Mouse (Mus musculus) granulocyte monocyte progenitor cell, adult 5-6 weeks (primary cell): ENCODE data around the gene Art1. TPM values are rescaled to one million over a fixed set of nuclear protein-coding genes. Genes with fewer than 3 reads are reported as not detected.

Experiments
- ATAC-seq: replicated peaks from 2 replicates; pipeline ENCODE4 v1.8.0; 2016; ENCODE audit warnings: mild to moderate bottlenecking, moderate TSS enrichment, inconsistent platforms; ENCODE audit not compliant: poor library complexity, severe bottlenecking
- total RNA-seq, 2 experiments: library from RNA; stranded (forward) in 1 of 2; stranded (reverse) in 1 of 2; fragments of 200-712, 200-1000 nt in 1 of 2; fragments of >200 nt in 1 of 2; fragmentation: Nextera tagmentation in 1 of 2; gene quantifications; 2 replicates each; pipeline ENCODE4 v1.2.3; 2014 to 2017

The Art1 gene
- total RNA-seq, 2 experiments from 2014 or later, result 0.67 TPM; not detected in 1

DNA sequence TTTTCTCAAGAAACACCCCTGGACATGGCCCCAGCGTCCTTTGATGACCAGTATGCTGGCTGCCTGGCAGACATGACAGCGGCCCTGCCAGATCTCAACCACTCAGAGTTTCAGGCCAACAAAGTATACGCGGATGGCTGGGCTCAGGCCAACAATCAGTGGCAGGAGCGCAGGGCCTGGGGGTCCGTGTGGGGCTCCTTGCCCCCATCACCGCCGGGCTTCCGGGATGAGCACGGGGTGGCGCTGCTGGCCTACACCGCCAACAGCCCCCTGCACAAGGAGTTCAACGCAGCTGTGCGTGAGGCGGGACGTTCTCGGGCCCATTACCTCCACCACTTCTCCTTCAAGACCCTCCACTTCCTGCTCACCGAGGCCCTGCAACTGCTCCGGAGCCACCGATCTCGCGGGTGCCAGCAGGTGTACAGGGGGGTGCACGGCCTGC, 5.2 kb downstream of the Art1 start:
- ATAC-seq, result peak; percentile 76

DNA sequence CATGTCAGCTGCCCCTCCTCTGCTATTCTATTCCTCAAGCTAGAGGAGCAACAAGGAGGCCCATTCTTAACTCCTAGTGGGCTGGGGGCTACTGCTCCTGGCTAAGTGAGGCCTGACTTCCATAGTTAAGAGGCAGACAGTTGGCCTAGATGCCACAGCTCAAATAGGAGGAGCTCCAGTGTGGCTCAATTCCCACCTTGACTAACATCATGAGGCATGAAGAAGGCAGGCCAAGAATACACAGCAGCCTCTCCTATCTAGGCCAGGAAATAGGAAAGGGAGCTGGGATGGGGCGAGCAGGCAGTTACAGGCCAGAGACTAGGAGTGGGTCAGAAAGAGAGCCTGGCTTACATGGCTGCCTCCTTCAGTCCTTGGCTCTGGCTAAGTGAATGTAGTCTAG, 6.7 kb downstream of the Art1 start:
- no peak for ATAC-seq

GRCm38 (mm10) chr7:102109171-102109570, 7.6 kb downstream of the Art1 start, which contains the start of gene Art5:
TSS of gene Art5 (minus strand) at chr7:102109489.
- no peak for ATAC-seq

DNA sequence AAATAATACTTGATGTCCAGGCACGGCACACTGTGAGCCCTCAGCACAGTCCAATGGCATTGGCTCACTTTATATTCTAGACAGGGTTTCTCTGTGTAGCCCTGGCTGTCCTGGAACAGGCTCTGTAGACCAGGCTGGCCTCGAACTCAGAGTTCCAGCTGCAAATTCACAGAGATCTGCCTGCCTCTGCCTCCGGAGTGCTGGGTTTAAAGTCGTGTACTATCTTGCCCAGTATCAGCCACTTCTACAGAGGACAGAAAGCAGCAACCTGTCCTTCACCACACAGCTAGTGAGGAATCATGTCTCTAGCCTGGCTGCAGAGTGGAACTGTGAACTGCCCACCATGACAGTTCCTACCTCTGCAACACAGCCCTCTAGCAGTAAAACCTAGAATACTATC, 8.2 kb downstream of the Art1 start:
- ATAC-seq, result no peak

DNA sequence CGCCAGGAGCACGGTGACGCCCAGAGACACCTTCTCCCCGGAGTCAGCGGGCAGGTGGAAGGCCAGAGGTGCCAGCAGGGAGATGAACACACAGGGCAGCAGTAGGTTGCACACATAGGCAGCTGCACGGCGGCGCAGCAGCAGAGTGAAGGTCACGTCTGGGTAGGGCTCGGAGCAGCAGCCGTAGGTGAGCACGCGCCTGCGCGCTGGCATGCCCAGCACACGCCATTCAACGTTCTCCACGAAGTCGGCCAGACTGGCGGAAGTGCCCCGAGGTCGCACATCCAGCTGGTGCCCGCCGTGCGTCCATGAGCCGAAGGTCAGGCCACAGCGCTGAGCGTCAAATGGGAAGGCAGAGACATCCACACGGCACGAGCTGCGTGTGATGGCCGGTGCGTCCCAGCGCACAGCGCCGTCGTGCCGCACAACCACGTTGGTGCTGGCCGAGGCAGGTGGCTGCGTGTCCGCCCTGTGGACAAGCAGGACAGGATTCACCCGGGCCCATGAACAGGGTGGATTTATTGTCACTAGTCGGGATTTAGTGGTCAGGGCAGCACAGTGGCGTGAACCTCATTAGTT, 11.7 kb downstream of the Art1 start:
- ATAC-seq, result no peak

GRCm38 (mm10) chr7:102116579-102117331, 15.2 kb downstream of the Art1 start, which contains the start of gene Chrna10:
TSS of gene Chrna10 (minus strand) at chr7:102116828.
- ATAC-seq, result no peak

- no peak for ATAC-seq
Measured at GRCm38 (mm10) chr7:102117382-102117781, 15.8 kb downstream of the Art1 start.

DNA sequence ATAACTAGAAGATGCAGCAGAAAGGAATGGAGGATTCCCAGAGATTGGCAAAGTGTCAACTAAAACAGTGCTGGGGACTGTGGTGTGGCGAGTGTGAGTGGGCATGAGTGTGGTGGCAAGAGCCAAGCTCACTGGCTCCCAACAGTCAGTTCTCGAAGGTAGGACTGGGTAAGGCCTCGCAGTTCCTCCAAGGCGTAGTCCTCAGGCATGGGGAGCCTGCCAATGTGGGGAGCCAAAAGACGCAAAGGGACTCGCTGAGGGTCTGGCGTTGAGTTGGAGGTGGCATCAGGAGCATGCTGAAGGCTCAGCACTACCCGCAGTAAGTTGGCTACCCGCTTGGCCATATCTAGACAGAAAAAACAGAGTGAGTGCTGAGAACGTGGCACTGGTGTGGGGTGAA, 18.8 kb downstream of the Art1 start:
- ATAC-seq, result no peak

- ATAC-seq, result no peak
Measured at GRCm38 (mm10) chr7:102132395-102132794, 30.9 kb downstream of the Art1 start.

DNA sequence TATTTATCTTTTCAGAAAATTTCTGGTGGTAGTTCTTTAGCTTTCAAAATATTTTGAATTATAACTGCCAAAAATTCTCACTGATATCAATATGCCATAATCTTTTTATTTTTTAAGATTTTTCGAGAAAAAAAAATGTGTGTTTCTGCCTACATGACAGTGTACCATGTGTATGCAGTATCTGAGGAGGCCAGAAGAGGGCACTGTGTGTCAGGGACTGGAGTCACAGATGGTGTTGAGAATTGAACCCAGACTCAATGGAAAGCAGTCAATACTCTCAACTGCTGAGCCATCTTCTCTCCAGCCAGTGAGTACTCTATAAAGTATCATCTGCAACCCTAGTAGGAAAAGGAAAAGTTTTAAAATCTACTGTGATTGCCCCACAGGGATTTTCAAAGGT, 35.9 kb downstream of the Art1 start:
- ATAC-seq, result peak; percentile 67

- ATAC-seq, result no peak
Measured at GRCm38 (mm10) chr7:102137898-102138297, 36.4 kb downstream of the Art1 start.

GRCm38 (mm10) chr7:102153691-102154090, 52.1 kb downstream of the Art1 start:
- ATAC-seq, result peak; percentile 55

Other genes with a start within 250 kb of the Art1 start
- not detected in 2 replicates for gene Folr2, start 244.5 kb upstream of the Art1 start, total RNA-seq (2014; fragmentation: Nextera tagmentation)
- not detected in 2 replicates for gene Folr2, start 244.5 kb upstream of the Art1 start, total RNA-seq (2017)
- 111 and 144 TPM in 2 replicates for gene Anapc15, start 238.0 kb upstream of the Art1 start, total RNA-seq (2014; fragmentation: Nextera tagmentation)
- gene Anapc15, start 238.0 kb upstream of the Art1 start, total RNA-seq (2017), result 80.1 and 145 TPM in 2 replicates
- not detected in 2 replicates for gene Folr1, start 231.0 kb upstream of the Art1 start, total RNA-seq (2014; fragmentation: Nextera tagmentation)
- gene Folr1, start 231.0 kb upstream of the Art1 start, total RNA-seq (2017), result not detected in 2 replicates
- gene Lamtor1, start 195.8 kb upstream of the Art1 start, total RNA-seq (2014; fragmentation: Nextera tagmentation), result 76.6 and 89.7 TPM in 2 replicates
- gene Lamtor1, start 195.8 kb upstream of the Art1 start, total RNA-seq (2017), result 70.9 and 91.7 TPM in 2 replicates
- gene Tomt, start 195.4 kb upstream of the Art1 start, total RNA-seq (2014; fragmentation: Nextera tagmentation), result not detected in 2 replicates
- 0.09 TPM in 1 of 2 replicates, not detected in the other for gene Tomt, start 195.4 kb upstream of the Art1 start, total RNA-seq (2017)
- 4.0 and 6.1 TPM in 2 replicates for gene Lrrc51, start 167.8 kb upstream of the Art1 start, total RNA-seq (2014; fragmentation: Nextera tagmentation)
- 3.8 TPM in 1 of 2 replicates, not detected in the other for gene Lrrc51, start 167.8 kb upstream of the Art1 start, total RNA-seq (2017)
- gene Numa1, start 167.6 kb upstream of the Art1 start, total RNA-seq (2014; fragmentation: Nextera tagmentation), result 114 and 116 TPM in 2 replicates
- gene Numa1, start 167.6 kb upstream of the Art1 start, total RNA-seq (2017), result 153 and 204 TPM in 2 replicates
- 5.8 and 12.6 TPM in 2 replicates for gene Il18bp, start 83.1 kb upstream of the Art1 start, total RNA-seq (2014; fragmentation: Nextera tagmentation)
- gene Il18bp, start 83.1 kb upstream of the Art1 start, total RNA-seq (2017), result 1.1 and 3.7 TPM in 2 replicates
- gene Rnf121, start 36.3 kb upstream of the Art1 start, total RNA-seq (2014; fragmentation: Nextera tagmentation), result 11.2 and 13.2 TPM in 2 replicates
- 12.0 and 13.1 TPM in 2 replicates for gene Rnf121, start 36.3 kb upstream of the Art1 start, total RNA-seq (2017)
- gene Xndc1, start 36.2 kb upstream of the Art1 start, total RNA-seq (2014; fragmentation: Nextera tagmentation), result 56.6 and 64.4 TPM in 2 replicates
- gene Xndc1, start 36.2 kb upstream of the Art1 start, total RNA-seq (2017), result 17.0 and 23.2 TPM in 2 replicates
- gene Xntrpc, start 36.0 kb upstream of the Art1 start, total RNA-seq (2014; fragmentation: Nextera tagmentation), result 1.8 and 3.4 TPM in 2 replicates
- gene Xntrpc, start 36.0 kb upstream of the Art1 start, total RNA-seq (2017), result 1.5 and 2.3 TPM in 2 replicates
- not detected in 2 replicates for gene Trpc2, start 18.6 kb upstream of the Art1 start, total RNA-seq (2014; fragmentation: Nextera tagmentation)
- not detected in 2 replicates for gene Trpc2, start 18.6 kb upstream of the Art1 start, total RNA-seq (2017)
- gene Art5, start 7.7 kb downstream of the Art1 start, total RNA-seq (2014; fragmentation: Nextera tagmentation), result 1.9 TPM in 1 of 2 replicates, not detected in the other
- gene Art5, start 7.7 kb downstream of the Art1 start, total RNA-seq (2017), result not detected in 2 replicates
- gene Chrna10, start 15.1 kb downstream of the Art1 start, total RNA-seq (2014; fragmentation: Nextera tagmentation), result not detected in 2 replicates
- gene Chrna10, start 15.1 kb downstream of the Art1 start, total RNA-seq (2017), result not detected in 2 replicates
- 59.8 and 78.4 TPM in 2 replicates for gene Nup98, start 108.4 kb downstream of the Art1 start, total RNA-seq (2014; fragmentation: Nextera tagmentation)
- gene Nup98, start 108.4 kb downstream of the Art1 start, total RNA-seq (2017), result 42.2 and 45.3 TPM in 2 replicates
- gene Pgap2, start 108.5 kb downstream of the Art1 start, total RNA-seq (2014; fragmentation: Nextera tagmentation), result 62.0 and 85.6 TPM in 2 replicates
- gene Pgap2, start 108.5 kb downstream of the Art1 start, total RNA-seq (2017), result 47.1 and 48.4 TPM in 2 replicates
- 277 and 290 TPM in 2 replicates for gene Rhog, start 154.3 kb downstream of the Art1 start, total RNA-seq (2014; fragmentation: Nextera tagmentation)
- gene Rhog, start 154.3 kb downstream of the Art1 start, total RNA-seq (2017), result 52.9 and 57.3 TPM in 2 replicates
- gene Stim1, start 166.1 kb downstream of the Art1 start, total RNA-seq (2014; fragmentation: Nextera tagmentation), result 30.5 and 48.2 TPM in 2 replicates
- gene Stim1, start 166.1 kb downstream of the Art1 start, total RNA-seq (2017), result 22.9 and 28.3 TPM in 2 replicates